In genomic region chr5:95866848-95867495, GRCm38 (mm10) we compare ENCODE assay signal across 19 mouse cellular contexts.
DNase-seq lines count a peak whose midpoint lies in the region; ATAC-seq and TF ChIP-seq lines count a peak whose summit lies in the region.
"Had no signal": no experiment of that assay in that cellular context is flagged by ENCODE, and none has a peak within 500 bp of the region (broad histone marks: within the 10 kb centered on the region; RNA-seq: fewer than 3 reads in every experiment).

No protein-coding gene starts in this region.

- H3K36me3 ChIP-seq in kidney, postnatal 0 days (ENCODE audit: insufficient read depth, low read length), result no peaks in the 10 kb centered on the region
- H3K36me3 ChIP-seq in midbrain, embryonic 16.5 days (ENCODE audit: control insufficient read depth, insufficient read depth, low read length), result no peaks in the 10 kb centered on the region
- no peaks in the 10 kb centered on the region for H3K36me3 ChIP-seq in forebrain, embryonic 15.5 days
- H3K36me3 ChIP-seq: embryonic facial prominence, embryonic 12.5 days; hindbrain, embryonic 10.5 days had no signal

- H3K4me3 ChIP-seq in kidney, postnatal 0 days (replicated peaks; ENCODE audit: low read depth, low read length), result no peak overlapping the region
- no peak overlapping the region for H3K4me3 ChIP-seq in midbrain, embryonic 16.5 days (ENCODE audit: low read depth, low read length)
- no peak overlapping the region for H3K4me3 ChIP-seq in forebrain, embryonic 15.5 days
- H3K4me3 ChIP-seq: embryonic facial prominence, embryonic 12.5 days; erythroblast, embryonic 14.5 days; forebrain, embryonic 13.5 days; heart, adult 2 months; hindbrain, embryonic 10.5 days; left cerebral cortex, adult 2 months had no signal

- CTCF ChIA-PET in Patski (lab: Charles Lee), result no interaction called here

- in situ Hi-C loops in Patski (cut with MboI; ENCODE audit: low pct_unique_long_range_greater_than_20kb), result no loop called here

- H3K4me1 ChIP-seq in kidney, postnatal 0 days (replicated peaks; ENCODE audit: insufficient read depth, low read length), result no peaks in the 10 kb centered on the region
- H3K4me1 ChIP-seq in midbrain, embryonic 16.5 days (ENCODE audit: control insufficient read depth, insufficient read depth, low read length), result no peaks in the 10 kb centered on the region
- no peaks in the 10 kb centered on the region for H3K4me1 ChIP-seq in forebrain, embryonic 15.5 days
- H3K4me1 ChIP-seq: embryonic facial prominence, embryonic 12.5 days; forebrain, embryonic 13.5 days; hindbrain, embryonic 10.5 days had no signal

- POLR2A ChIA-PET in Patski (lab: Charles Lee), result no interaction called here

- H3K27ac ChIP-seq in kidney, postnatal 0 days, result no peak overlapping the region
- no peak overlapping the region for H3K27ac ChIP-seq in midbrain, embryonic 16.5 days (ENCODE audit: low read length)
- no peak overlapping the region for H3K27ac ChIP-seq in forebrain, embryonic 15.5 days (replicated peaks)
- H3K27ac ChIP-seq: embryonic facial prominence, embryonic 12.5 days; forebrain, embryonic 13.5 days; heart, adult 2 months; hindbrain, embryonic 10.5 days; left cerebral cortex, adult 2 months had no signal

- ATAC-seq in Patski, result peak; percentile 69
- no peak for ATAC-seq in kidney, postnatal 0 days (replicated peaks; ENCODE audit: low FRiP score, low read depth)
- no peak for ATAC-seq in midbrain, embryonic 16.5 days
- ATAC-seq in forebrain, embryonic 15.5 days (replicated peaks), result no peak
- ATAC-seq: forebrain, embryonic 13.5 days had no signal

- H3K9ac ChIP-seq in kidney, postnatal 0 days (ENCODE audit: low read depth, low read length), result no peak overlapping the region
- no peak overlapping the region for H3K9ac ChIP-seq in midbrain, embryonic 16.5 days (ENCODE audit: low read depth, low read length)
- no peak overlapping the region for H3K9ac ChIP-seq in forebrain, embryonic 15.5 days (replicated peaks)
- H3K9ac ChIP-seq: embryonic facial prominence, embryonic 12.5 days; forebrain, embryonic 13.5 days had no signal

- no peak overlapping the region for H3K4me2 ChIP-seq in kidney, postnatal 0 days (ENCODE audit: low read length)
- no peak overlapping the region for H3K4me2 ChIP-seq in midbrain, embryonic 16.5 days (ENCODE audit: low read length)
- no peak overlapping the region for H3K4me2 ChIP-seq in forebrain, embryonic 15.5 days (replicated peaks)
- H3K4me2 ChIP-seq: embryonic facial prominence, embryonic 12.5 days; forebrain, embryonic 13.5 days had no signal

- peaks cover 5% of the 10 kb centered on the region for H3K27me3 ChIP-seq in Patski
- no peaks in the 10 kb centered on the region for H3K27me3 ChIP-seq in kidney, postnatal 0 days (ENCODE audit: insufficient read depth, low read length)
- H3K27me3 ChIP-seq in midbrain, embryonic 16.5 days (ENCODE audit: control insufficient read depth, insufficient read depth, low read depth, low read length), result no peaks in the 10 kb centered on the region
- H3K27me3 ChIP-seq in forebrain, embryonic 15.5 days, result no peaks in the 10 kb centered on the region
- H3K27me3 ChIP-seq: embryonic facial prominence, embryonic 12.5 days; forebrain, embryonic 13.5 days had no signal

- WGBS in kidney, postnatal 0 days, result 53% methylated on average over 4 of the region's 4 CpGs
- WGBS in midbrain, embryonic 16.5 days, result 84% methylated on average over 4 of the region's 4 CpGs
- WGBS in forebrain, embryonic 15.5 days, result 88% methylated on average over 4 of the region's 4 CpGs

- peak; percentile 13 for DNase-seq in kidney, adult 9 months
- DNase-seq in kidney, adult 11 months, result no peak
- DNase-seq in Patski (ENCODE audit: low read depth, low spot score), result no peak
- peak; percentile 49 for DNase-seq in kidney, postnatal 0 days (ENCODE audit: low spot score)
- DNase-seq in lung, postnatal 10 days, result peak; percentile 41
- DNase-seq: cerebellum, adult 9-10 months; gastrocnemius, postnatal 10 days; layer of hippocampus, adult 9-11 months; left cerebral cortex, postnatal 4 days; liver; right cerebral cortex, adult 18-20 months had no signal

- TF ChIP-seq CTCF in Patski (IDR thresholded peaks at IDR 0.05), result no peak
- no peak for TF ChIP-seq CTCF in kidney, postnatal 0 days (IDR thresholded peaks at IDR 0.05; ENCODE audit: low read depth)

- no peaks in the 10 kb centered on the region for H3K9me3 ChIP-seq in kidney, postnatal 0 days (replicated peaks; ENCODE audit: low read length)
- 0 out of 2 replicates have a peak, but pooled peaks cover 2% of the 10 kb centered on the region for H3K9me3 ChIP-seq in midbrain, embryonic 16.5 days (replicated peaks; ENCODE audit: control insufficient read depth, low read length, poor library complexity, severe bottlenecking)
- no peaks in the 10 kb centered on the region for H3K9me3 ChIP-seq in forebrain, embryonic 15.5 days
- H3K9me3 ChIP-seq: hindbrain, embryonic 10.5 days had no signal

Comparison
In these comparisons a context has a peak if more than half of its experiments do, and no peak if none do; other contexts are left out.
1. DNase-seq: peak in kidney, adult 9 months (single experiment), kidney, postnatal 0 days (single experiment) and lung, postnatal 10 days (single experiment); none in kidney, adult 11 months (single experiment) and Patski (single experiment).